Mouse (Mus musculus) left cerebral cortex, postnatal 25 days (tissue): ENCODE measurements around the gene Robo2. TPM values are rescaled to one million over a fixed set of nuclear protein-coding genes. Genes with fewer than 3 reads are reported as not detected.

Experiments used
- DNase-seq, 2 experiments: peaks; one replicate each; pipeline ENCODE4 v3.0.0; 2022; ENCODE audit warnings: low spot score in 2 of 2, mixed read lengths in 1 of 2
- intact Hi-C: fragments of 180-260 bp; cut with DNase I; formaldehyde crosslinking; loops from one replicate; pipeline ENCODE4 v1.15.1; 2025
- total RNA-seq, 2 experiments: library from RNA; stranded (reverse); gene quantifications; 2 replicates each; pipeline ENCODE4 v1.2.3; 2021

The Robo2 gene
- total RNA-seq, 2 experiments from 2014 or later, result 155 to 159 TPM

DNA sequence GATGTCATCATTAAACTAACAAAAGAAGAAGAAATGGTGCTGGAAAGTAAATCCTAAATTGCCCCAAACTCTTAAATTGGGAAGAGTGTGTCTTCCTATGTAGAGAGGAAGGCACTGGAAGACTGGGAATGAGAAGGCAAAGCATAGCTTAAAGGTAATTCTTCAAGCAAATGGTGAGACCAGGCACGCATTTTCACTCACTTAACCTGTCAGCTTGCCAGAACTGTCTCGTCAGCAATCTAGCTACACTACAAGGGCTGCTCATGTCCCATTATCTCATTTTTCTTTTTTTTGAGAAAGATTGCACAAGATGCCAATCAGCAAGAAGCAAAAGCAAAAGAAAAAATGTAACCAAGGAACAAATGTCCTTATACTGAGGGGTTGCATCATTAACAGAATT lies 410.3 kb downstream of the Robo2 start:
- intact Hi-C loops, result no loop called here

DNA sequence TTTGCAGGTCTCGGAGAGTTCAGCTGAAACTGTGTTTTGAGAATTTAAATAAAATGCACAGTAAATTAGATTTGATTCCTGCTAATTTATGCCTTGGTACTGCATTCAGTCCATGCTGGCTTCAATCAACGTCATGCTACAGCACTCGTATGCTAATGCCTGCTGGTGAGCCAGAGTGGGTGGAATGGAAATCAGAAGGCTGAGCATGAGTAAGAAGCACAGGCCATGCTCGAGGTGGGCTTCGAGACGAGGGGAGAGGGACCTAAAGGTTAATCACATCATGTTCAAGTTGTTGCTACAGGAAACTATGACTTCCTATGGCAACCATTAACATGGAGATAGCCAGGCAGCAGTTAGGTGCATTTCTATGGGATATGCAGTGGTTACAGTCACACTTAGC lies 420.4 kb downstream of the Robo2 start:
- intact Hi-C loops, result no loop called here
- DNase-seq, result peak in 1 of 2 experiments; percentile 15

More for the DNA sequence above, 410.3 kb downstream of the Robo2 start:
- no peak for DNase-seq

DNA sequence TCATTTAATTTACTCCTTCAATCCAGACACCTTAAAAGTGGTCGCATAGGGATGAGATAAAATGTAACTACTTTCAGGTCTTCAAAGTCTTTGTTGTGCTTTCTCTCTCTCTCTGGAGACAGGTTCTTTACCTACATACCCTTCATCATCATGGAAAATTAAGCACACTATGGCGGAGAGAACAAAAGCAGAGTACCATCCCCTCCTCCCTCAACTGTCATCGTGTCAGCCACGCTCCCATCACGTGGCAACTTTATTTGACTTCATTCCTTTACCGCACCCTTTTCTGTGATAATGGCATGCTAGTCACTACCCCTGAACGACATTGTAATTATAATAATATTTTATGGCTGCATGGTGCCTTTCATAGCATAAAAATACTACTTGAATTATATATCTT lies 442.1 kb downstream of the Robo2 start:
- intact Hi-C loops, result no loop called here
- DNase-seq, result no peak

DNA sequence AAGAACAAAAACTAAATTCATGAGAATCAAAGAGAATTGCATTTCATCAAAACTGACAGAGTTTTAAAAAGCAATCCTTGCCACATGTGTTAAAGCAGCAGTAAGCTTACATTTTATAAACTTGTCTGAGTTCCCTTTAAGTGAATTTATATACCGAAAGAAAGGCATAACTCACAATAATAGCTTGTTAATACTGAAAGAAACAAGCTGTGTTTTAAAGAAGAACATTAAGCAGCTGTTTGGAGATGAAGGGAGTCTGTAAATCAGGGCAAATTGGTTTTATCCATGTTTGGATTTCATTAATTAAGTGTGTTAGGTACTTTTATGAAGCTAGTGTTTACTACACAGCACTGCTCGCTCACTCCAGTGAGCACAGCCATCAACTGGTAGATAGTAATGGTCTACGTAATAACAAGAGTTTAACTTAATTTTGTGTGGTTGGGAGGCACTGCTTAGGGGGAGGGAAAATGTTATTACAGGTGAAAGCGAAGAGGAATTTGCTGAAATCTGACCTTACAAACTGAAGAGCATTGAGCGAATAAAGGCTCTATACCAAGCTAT lies 447.2 kb downstream of the Robo2 start:
- DNase-seq, result no peak
- intact Hi-C loops, result no loop called here

DNA sequence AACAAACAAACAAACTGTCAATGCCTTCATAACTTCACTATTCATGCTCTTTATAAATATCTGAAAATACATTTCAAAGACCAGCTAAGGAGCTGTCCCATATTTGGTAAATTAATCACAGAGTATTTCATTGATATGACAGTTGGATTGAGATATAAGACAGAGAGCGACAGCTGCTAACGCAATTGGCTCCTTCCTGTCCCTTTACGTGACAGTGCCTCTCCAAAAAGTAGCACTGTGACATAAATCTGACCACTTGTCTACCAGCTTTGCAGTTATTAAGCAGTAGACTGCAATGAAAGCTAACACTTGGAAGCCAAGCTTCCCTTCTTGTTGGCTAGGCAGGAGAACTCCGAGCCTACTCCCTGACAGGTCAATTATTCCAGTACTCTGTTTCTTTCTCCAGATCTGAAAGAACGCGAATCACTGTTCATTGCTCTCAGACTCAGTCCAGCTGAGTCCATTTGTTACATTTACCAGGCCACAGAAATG lies 452.1 kb downstream of the Robo2 start:
- intact Hi-C loops, result no loop called here
- DNase-seq, result no peak

DNA sequence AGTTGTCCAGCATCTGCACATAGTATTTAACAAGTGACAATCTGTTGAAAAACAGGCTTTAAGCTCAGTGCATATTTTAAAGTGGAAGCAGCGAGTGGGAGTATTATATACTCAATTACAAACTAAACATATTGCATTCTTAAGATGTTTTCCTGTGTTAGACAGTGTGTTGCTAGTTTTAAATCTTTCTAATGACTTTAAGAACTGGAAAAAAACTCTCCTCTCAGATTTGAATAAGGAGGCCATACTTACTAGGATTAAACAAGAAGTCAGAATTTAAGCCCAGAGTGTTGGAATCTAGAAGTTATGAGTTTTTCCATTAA lies 453.1 kb downstream of the Robo2 start:
- intact Hi-C loops, result no loop called here
- no peak for DNase-seq

DNA sequence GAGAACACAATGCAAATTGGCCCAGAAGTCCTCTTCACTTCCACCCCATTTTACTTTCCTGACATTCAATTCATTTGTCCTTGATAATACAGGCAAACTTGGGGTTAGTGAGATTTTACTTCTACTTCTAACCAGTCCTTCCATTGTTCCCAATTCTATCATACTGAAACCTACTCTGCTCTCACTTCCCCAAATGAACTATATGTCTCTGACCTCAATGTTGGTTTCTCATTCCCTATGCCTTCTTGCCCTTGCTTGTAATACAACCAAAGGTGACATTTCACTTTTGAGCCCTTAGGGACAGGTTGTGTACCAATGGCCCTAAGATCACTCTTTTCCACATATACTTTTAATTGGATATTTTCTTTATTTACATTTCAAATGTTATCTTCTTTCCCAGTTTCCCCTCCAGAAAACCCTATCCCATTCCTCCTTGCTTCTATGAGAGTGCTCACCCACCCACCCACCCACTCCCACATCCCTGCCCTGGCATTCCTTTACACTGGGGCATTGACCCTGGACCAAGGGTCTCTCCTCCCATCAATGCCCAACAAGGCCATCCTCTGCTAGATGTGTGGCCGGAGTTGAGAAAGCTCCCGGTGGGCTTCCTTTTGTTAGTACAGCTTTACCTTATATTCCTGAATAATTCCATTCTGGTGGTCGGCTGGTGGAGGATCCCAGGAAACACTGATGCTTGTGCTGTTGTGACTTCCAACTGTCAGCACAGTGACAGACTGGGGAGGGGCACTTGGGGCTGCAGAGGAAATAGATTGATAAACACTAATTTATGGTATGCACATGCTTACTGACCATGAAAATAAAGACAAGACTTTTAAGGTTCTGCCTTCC lies 453.7 kb downstream of the Robo2 start:
- intact Hi-C loops, result no loop called here
- no peak for DNase-seq

DNA sequence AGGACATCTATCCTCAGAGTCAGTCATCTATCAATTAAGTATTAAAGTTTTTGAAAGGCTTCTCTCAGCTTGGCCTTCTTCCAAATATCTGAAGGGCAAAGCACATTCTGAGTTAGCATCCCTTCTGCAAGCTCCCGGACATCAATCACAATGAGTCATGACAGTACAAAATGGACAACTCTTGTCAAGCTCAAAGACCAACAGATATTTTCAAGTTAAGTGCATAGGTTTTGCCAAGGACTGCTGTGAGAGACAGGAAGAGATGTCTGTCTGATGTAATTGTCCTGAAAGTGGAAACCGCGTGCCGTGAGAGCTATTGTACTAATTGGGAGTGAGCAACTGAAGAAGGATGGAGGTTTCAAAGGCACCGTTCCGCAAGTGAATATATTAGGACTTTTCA lies 465.5 kb downstream of the Robo2 start:
- DNase-seq, result no peak
- intact Hi-C loops, result no loop called here

DNA sequence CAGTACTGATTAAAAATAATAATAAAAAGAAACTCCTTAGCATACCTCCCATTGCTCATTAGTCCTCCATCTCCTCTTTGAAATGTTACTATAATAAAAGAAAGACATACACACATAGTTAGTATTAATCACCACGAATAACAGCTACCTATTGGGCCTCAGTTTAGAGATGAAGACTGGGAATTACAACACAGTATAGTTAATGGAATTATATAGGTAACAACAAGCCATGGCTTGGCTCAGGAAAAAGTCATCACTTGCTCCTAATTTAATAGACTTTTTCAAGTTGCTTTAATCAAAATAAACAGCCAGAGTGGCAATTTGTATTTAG lies 471.4 kb downstream of the Robo2 start:
- no peak for DNase-seq
- intact Hi-C loops, result no loop called here

DNA sequence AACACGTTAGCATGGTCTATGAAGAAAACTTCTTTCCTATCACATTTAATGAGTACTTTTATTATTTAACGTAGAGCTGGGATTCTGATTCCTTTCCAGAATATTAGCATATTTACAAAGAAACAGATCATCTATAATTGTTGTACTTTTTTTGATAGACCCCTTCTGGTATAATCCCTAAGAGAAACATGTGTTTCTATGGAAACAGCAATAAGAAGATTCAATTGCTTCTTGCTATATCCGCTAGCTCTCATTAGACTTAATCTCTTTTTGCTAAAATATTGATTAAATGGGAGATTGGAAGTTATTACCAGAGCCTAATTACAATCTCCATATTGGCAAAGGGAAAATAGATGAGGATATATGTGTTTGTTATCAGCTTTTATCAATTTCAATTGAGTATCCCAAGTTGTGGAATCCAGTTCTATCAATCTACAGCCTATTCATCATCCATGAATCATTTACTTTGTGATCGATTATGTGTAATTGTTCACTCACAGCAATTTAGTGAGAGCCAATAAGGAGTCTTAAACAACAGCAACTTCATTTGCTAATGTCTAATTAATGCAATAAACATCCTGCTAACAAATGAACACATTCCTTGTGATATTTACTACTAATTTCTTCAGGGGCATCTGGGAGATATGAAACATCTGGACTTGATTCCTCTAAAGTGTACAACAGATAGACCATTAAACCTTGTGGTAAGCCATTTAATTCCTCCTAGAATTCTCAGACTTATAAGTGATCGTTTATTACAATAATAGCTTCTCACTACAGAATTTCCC lies 472.0 kb downstream of the Robo2 start:
- intact Hi-C loops, result no loop called here
- DNase-seq, result no peak

DNA sequence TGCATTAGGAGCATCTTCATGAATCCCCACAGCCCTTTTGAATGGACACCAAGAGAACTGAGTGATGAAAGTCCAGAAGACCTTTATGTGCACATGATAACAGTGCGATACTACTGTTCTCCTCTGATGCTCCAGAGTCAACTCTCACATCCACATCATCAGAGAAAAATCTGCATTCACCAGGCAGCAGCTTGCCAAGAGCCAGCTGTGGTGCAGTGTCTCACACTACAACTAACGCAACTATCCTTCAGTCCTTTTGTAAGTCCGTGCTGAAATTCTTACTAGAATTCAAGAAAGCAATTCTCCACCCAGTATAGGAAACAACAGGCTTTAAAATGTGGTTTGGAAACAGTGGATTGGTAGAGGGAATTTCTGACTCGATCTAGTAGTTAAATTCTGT lies 481.3 kb downstream of the Robo2 start:
- intact Hi-C loops, result no loop called here
- DNase-seq, result no peak

DNA sequence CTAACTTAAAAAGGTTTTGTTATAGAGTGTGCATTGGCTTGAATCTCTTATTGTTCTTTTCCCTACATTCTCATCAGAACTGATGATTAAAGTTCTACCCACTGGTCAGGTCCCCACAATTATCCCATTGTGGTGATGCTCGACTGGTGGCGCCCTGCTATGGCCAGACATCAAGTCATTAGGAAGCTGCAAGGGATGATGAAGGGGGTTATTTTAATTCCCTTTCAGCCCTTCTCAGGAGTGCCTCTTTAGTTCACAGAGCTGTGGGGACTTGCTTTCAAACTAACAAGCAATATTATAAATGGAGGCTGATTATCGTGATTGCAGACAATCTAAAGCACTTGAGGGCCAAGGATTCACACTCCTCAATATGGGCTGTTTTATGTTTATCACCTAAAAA lies 484.1 kb downstream of the Robo2 start:
- no peak for DNase-seq
- intact Hi-C loops, result no loop called here

DNA sequence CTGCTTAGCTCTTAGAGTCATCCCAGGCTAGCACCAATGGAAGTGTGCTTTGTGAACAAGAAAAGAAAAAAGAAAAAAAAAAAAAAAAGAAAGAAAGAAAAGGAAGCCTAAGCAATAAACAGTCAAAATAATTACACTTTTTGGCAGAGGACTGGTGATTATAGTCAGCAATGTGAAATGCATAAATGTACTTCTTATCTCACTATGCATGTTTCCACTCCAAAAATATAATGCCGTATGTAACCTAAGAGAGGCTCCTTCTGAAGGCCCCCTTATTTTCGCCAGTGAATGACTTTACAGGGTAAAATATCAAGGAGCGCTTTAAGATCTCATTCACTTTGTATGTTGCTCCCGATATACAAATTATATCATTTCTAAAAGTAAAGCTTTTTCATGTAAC lies 496.2 kb downstream of the Robo2 start:
- intact Hi-C loops, result no loop called here
- DNase-seq, result no peak

DNA sequence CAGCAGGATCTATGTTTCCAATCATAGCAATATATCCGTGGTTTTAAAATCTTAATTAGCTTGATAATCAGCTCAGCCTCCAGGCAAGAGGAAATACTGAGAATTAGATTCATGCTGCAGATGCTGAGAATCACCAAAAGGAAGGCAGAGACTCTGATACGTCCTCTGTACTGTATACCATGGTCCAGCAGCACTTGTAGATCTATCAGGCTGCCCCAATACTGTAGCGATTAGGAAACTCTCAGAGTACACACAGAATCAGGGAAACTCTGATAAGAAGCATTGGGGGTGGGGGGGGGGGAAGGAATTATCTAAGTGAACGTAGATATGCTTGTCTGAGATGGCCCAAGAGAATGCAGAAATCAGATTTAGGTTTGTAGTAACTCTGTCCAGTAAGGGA lies 496.7 kb downstream of the Robo2 start:
- intact Hi-C loops, result no loop called here
- no peak for DNase-seq

DNA sequence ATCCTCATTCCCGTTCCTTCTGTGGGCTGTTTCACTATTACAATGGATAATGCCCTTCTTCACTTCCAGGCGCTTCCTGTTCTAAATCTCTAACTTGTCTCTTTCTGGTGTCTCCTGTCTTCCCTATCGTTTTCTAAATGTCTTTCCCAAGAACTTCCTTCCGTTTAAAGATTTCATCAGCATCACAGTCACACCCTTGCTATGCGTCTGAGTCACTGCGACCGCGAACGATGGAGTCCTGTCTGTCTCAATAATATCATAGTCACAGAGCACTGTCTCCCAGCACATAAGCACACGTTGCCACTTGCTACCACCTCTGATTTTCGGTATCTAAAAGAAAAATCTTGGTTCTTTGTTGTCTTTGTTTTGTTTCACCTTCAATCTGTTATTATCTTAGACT lies 503.1 kb downstream of the Robo2 start:
- no peak for DNase-seq
- intact Hi-C loops, result no loop called here

DNA sequence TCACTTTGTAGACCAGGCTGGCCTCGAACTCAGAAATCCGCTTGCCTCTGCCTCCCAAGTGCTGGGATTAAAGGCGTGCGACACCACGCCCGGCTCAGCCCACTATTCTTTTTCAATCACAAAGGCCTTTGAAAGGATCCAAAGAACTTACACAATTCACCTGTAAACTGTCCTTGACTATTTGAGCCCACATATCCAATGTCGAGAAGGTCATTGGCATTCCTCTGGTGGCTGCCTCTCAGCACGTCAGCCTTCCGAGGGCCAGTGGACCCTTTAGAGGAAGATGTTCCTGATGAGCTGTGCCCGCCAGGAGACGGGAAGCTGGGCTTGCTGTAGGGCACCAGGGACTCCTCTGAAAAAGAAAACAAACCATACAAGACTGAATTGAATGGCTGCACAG lies 514.8 kb downstream of the Robo2 start:
- intact Hi-C loops, result no loop called here
- DNase-seq, result no peak

DNA sequence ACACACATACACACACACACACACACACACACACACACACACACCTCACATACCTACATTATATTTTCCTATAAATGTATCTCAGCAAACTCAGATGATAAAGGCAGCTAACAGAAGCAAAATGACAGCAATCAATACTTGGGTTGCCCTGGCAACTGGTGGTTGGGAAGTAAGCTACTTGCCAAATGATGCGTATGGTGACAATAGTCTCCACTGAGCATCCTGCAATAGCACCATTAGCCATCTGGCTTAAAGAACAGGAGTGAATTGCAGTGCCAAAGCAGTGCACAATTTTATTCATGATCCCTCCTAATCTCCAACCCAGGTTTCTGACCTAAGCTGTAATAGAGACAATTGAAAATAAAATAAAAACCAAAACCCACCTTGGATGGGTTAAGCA lies 529.7 kb downstream of the Robo2 start:
- intact Hi-C loops, result no loop called here
- no peak for DNase-seq

DNA sequence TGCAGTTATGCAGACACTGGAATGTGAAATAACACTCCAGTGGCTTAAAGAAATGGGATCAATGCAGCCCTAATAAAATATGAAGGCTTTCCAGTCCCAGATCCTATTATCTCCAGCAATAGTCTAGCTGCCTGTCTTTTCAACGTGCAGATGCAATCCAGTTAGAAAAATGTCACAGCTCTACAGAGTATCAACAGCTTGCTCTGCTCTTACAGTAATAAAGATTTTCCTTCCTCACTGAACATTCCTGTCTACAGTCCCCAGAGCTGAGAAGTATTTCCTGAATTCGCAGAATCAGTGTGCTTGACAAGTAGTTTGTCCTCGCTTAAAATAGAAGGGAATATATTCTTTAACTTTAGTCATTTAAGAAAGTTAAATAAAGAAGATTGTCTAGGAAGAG lies 533.7 kb downstream of the Robo2 start:
- intact Hi-C loops, result no loop called here
- no peak for DNase-seq

DNA sequence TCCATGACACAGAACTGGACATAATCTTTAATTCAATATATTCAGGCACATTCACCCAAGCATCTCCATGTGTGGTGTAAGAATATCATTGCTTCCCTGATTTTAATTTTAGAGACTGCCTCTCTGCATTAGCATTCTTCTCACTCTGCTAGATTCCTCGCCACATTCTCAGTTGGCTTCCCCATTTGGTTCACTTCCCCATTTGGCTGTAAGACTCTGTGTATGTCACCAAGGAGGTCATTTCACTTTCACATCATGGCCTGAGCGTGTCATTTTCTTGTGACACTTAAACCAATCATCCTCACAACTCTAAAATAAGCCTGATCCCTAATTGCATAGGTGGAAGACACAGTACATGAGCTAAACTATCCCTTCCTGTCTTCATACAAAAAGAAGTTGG lies 536.6 kb downstream of the Robo2 start:
- intact Hi-C loops, result no loop called here
- DNase-seq, result no peak

DNA sequence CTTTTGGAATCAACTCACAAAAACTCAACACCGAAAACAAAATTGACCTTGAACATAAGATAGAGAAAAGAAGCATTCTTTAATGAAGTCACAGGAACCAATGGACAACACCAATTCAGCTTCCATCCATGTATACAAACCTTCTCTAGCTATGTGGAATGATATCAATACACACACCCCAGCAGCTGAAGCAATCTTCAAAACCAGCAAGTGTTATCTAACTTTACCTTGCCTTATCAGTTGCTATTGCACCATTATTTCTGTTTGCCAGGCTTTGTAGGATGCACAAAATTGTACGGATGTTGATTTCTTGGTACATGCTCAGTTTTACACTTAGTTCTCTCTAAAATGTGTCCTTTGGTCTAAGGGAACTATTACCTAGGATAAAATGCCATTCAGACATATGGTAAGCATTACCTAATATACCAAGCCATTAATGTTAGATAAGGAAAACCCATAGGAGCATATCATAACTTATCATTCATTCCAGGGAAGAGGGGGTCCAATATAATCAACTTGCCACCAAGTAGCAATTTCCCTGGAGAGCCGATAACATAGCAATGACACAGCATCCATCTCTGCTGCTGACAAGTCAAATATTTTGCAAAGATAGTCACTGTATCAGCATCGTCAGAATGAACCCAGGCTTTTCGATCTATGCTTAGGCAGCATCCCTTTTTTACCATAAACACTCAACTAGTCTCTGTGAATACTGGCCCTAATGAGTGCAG lies 537.6 kb downstream of the Robo2 start:
- intact Hi-C loops, result no loop called here
- no peak for DNase-seq
